Comparison of ENCODE assay signal across 9 mouse cellular contexts in genomic region chr8:83290176-83290575, GRCm38 (mm10). TPM values are rescaled to one million over a fixed set of nuclear protein-coding genes. Genes with fewer than 3 reads are reported as not detected.
A peak's percentile ranks its signal among the peaks of the same experiment; 100 is the strongest.
DNase-seq lines count a peak whose midpoint lies in the region; ATAC-seq lines count a peak whose summit lies in the region.
"Had no signal": no experiment of that assay in that cellular context is flagged by ENCODE, and none has a peak within 500 bp of the region (broad histone marks: within the 10 kb centered on the region; RNA-seq: fewer than 3 reads in every experiment).

Gene Ucp1, plus strand, starts transcription at chr8:83290352.

- H3K27me3 ChIP-seq in heart, embryonic 14.5 days (ENCODE audit: control insufficient read depth, insufficient read depth, low read length): peaks cover 29% of the 10 kb centered on the region
- peaks cover 19% of the 10 kb centered on the region for H3K27me3 ChIP-seq in embryonic facial prominence, embryonic 14.5 days (replicated peaks; ENCODE audit: control insufficient read depth, insufficient read depth, low read length)

- no peak for DNase-seq in heart, adult 11 months
- DNase-seq in WW6 (ENCODE audit: low read depth, low spot score): peak; percentile 9
- DNase-seq in embryonic facial prominence, embryonic 14.5 days (ENCODE audit: low spot score): no peak
- DNase-seq in kidney, postnatal 10 days: peak; percentile 30
- peak; percentile 30 for DNase-seq in retina, embryonic 14.5 days (ENCODE audit: low spot score)
- no peak for DNase-seq in left cerebral cortex, adult 18-20 months (ENCODE audit: low spot score in 2 of 2)
- DNase-seq in layer of hippocampus, adult 8-10 months (ENCODE audit: low spot score in 2 of 2): no peak

- H3K27ac ChIP-seq in heart, embryonic 14.5 days (replicated peaks in 1 of 2; ENCODE audit: control insufficient read depth in 1 of 2, insufficient read depth in 1 of 2, low read depth in 2 of 2, low read length in 2 of 2): no peak within 1 kb of the TSS
- no peak within 1 kb of the TSS for H3K27ac ChIP-seq in embryonic facial prominence, embryonic 14.5 days (replicated peaks; ENCODE audit: low read depth, low read length)

- no peak for ATAC-seq in heart, embryonic 14.5 days (ENCODE audit: insufficient number of reproducible peaks, insufficient read depth, low FRiP score, low read depth)
- no peak for ATAC-seq in embryonic facial prominence, embryonic 14.5 days (ENCODE audit: low read depth)

- H3K4me2 ChIP-seq in heart, embryonic 14.5 days (ENCODE audit: low read length): peak within 1 kb of the TSS; percentile 70
- H3K4me2 ChIP-seq in embryonic facial prominence, embryonic 14.5 days (ENCODE audit: low read depth, low read length): peak within 1 kb of the TSS; percentile 63

- H3K9ac ChIP-seq in heart, embryonic 14.5 days (ENCODE audit: low read length): peak within 1 kb of the TSS; percentile 22; the same call in 1 of the 2 replicates
- H3K9ac ChIP-seq in embryonic facial prominence, embryonic 14.5 days (ENCODE audit: low read depth, low read length): peak within 1 kb of the TSS; percentile 49

- WGBS in heart, embryonic 14.5 days: 2% methylated on average over 20 of the region's 20 CpGs
- 4% methylated on average over 12 of the region's 20 CpGs for WGBS in embryonic facial prominence, embryonic 14.5 days

- peaks cover 0 to 2% of the 10 kb centered on the region in 2 experiments; a peak in 1 of 4 replicates for H3K4me1 ChIP-seq in heart, embryonic 14.5 days (ENCODE audit: control insufficient read depth in 2 of 2, insufficient read depth in 2 of 2, low read length in 2 of 2)
- H3K4me1 ChIP-seq in embryonic facial prominence, embryonic 14.5 days (ENCODE audit: control insufficient read depth, insufficient read depth, low read length): peaks cover 5% of the 10 kb centered on the region; the same call in 1 of the 2 replicates

- peak within 1 kb of the TSS; percentile 32 to 35; a peak in 3 of 4 replicates for H3K4me3 ChIP-seq in heart, embryonic 14.5 days (ENCODE audit: control insufficient read depth in 1 of 2, insufficient read depth in 1 of 2, low read depth in 1 of 2, low read length in 2 of 2)
- H3K4me3 ChIP-seq in embryonic facial prominence, embryonic 14.5 days (ENCODE audit: low read depth, low read length): peak within 1 kb of the TSS; percentile 33

- no peaks in the 10 kb centered on the region for H3K9me3 ChIP-seq in heart, embryonic 14.5 days (ENCODE audit: control insufficient read depth, low read length)
- H3K9me3 ChIP-seq in embryonic facial prominence, embryonic 14.5 days (ENCODE audit: control insufficient read depth, low read length): no peaks in the 10 kb centered on the region

- H3K36me3 ChIP-seq in heart, embryonic 14.5 days (ENCODE audit: control insufficient read depth, insufficient read depth, low read length): no peaks in the 10 kb centered on the region
- no peaks in the 10 kb centered on the region for H3K36me3 ChIP-seq in embryonic facial prominence, embryonic 14.5 days (ENCODE audit: control insufficient read depth, insufficient read depth, low read length)

RNA-seq across cellular contexts. Expression of gene Ucp1, which starts in this region (rescaled TPM):
- not detected in 2 replicates for polyA plus RNA-seq in heart, embryonic 14.5 days (2014; fragmentation: Nextera tagmentation; extraction: Ambion mirVana)
- 0.14 TPM in 1 of 2 replicates, not detected in the other for polyA plus RNA-seq in embryonic facial prominence, embryonic 14.5 days (2014; fragmentation: Nextera tagmentation; extraction: Ambion mirVana)
- total RNA-seq in left cerebral cortex, adult 18-20 months (2021): under 1 TPM in 1 of 2 experiments, not detected in 1; 0.28 TPM
- under 1 TPM in 1 of 4 experiments, not detected in 3; 0.20 TPM for total RNA-seq in layer of hippocampus, adult 8-10 months (2022)
- polyA plus RNA-seq: liver, adult 2 months had no signal

Comparison
In these comparisons a context has a peak if more than half of its experiments do, and no peak if none do; other contexts are left out.
1. DNase-seq: peak in WW6 (single experiment), kidney, postnatal 10 days (single experiment) and retina, embryonic 14.5 days (single experiment); none in heart, adult 11 months (single experiment), embryonic facial prominence, embryonic 14.5 days (single experiment), left cerebral cortex, adult 18-20 months (0 of 2) and layer of hippocampus, adult 8-10 months (0 of 2).